Mouse (Mus musculus): Measurements from ENCODE around the gene Gpx2. TPM values are rescaled to one million over a fixed set of nuclear protein-coding genes. Genes with fewer than 3 reads are reported as not detected.

Gene Gpx2
- total RNA-seq, 1 experiment, result 7.0 TPM

DNA sequence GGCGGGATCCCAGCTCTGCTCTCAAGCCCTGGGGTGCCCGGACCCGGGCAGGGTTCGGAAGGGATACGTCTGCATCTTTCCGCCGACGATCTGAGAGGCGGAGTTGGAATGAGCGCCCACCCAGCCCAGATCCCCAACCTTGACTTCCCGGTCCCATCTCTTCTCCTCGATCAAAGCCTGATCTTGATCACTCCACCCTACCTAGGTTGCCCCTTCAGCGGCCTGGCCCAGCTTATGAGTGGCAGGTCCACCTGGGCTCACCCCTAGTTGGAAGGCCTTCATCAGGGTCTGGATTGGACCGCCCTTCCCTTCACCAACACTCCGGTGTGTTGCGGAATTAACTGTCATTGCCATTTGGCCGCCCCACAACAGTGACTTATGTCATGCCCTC lies 27.3 kb upstream of the Gpx2 start, which contains the start of gene Rab15:
Rab15 (minus strand) TSS at position 258 of the 391 bp plus-strand sequence.
- H3K27ac ChIP-seq (ENCODE audit: insufficient read depth, low read depth, low read length, poor library complexity, severe bottlenecking), result no peak within 1 kb of the TSS
- H3K9me3 ChIP-seq (ENCODE audit: control insufficient read depth, insufficient read depth, low read depth, low read length), result no peaks in the 10 kb centered on the region
- H3K9ac ChIP-seq (ENCODE audit: insufficient read depth, low read depth, low read length, poor library complexity, severe bottlenecking), result peak within 1 kb of the TSS; percentile 80
- peaks cover 3 to 17% of the 10 kb centered on the region in 2 experiments; a peak in 2 of 4 replicates for H3K4me1 ChIP-seq (ENCODE audit: control insufficient read depth in 2 of 2, insufficient read depth in 2 of 2, low read length in 2 of 2, poor library complexity in 1 of 2)
- no peak for DNase-seq (ENCODE audit: low read depth, low spot score)
- H3K36me3 ChIP-seq (ENCODE audit: control insufficient read depth, insufficient read depth, low read length, poor library complexity, severe bottlenecking), result no peaks in the 10 kb centered on the region
- TF ChIP-seq MAFK (IDR thresholded peaks at IDR 0.05; ENCODE audit: insufficient read depth, low read depth, low read length), result no peak
- no peak for TF ChIP-seq ZNF384 (IDR thresholded peaks at IDR 0.05; ENCODE audit: low read depth, low read length)
- TF ChIP-seq HCFC1 (IDR thresholded peaks at IDR 0.05; ENCODE audit: borderline replicate concordance, insufficient read depth, low read length), result no peak
- TF ChIP-seq ZC3H11A (IDR thresholded peaks at IDR 0.05; ENCODE audit: borderline replicate concordance, low read depth, low read length), result no peak
- TF ChIP-seq CHD2 (IDR thresholded peaks at IDR 0.05; ENCODE audit: low read depth, low read length), result no peak
- in situ Hi-C loops (cut with MboI; ENCODE audit: low sequenced_read_pairs in 2 of 2, unreplicated experiment in 2 of 2), result no loop called here
- H3K4me3 ChIP-seq (ENCODE audit: insufficient read depth in 1 of 2, low read depth in 1 of 2, low read length in 2 of 2, poor library complexity in 1 of 2, severe bottlenecking in 1 of 2), result peak within 1 kb of the TSS; percentile 66 to 92

- Histone ChIP-seq H3K4me3 (ENCODE audit: insufficient read depth in 1 of 2, low read depth in 1 of 2, low read length in 2 of 2, poor library complexity in 1 of 2, severe bottlenecking in 1 of 2) (peak overlapping the region; percentile 66 to 92), H3K9ac (ENCODE audit: insufficient read depth, low read depth, low read length, poor library complexity, severe bottlenecking) (peak overlapping the region; percentile 80), H3K36me3 (ENCODE audit: control insufficient read depth, insufficient read depth, low read length, poor library complexity, severe bottlenecking) (no peaks in the 10 kb centered on the region), H3K9me3 (ENCODE audit: control insufficient read depth, insufficient read depth, low read depth, low read length) (no peaks in the 10 kb centered on the region), H3K27ac (ENCODE audit: insufficient read depth, low read depth, low read length, poor library complexity, severe bottlenecking) (no peak overlapping the region), H3K4me1 (ENCODE audit: control insufficient read depth in 2 of 2, insufficient read depth in 2 of 2, low read length in 2 of 2, poor library complexity in 1 of 2) (peaks cover 3 to 17% of the 10 kb centered on the region in 2 experiments; a peak in 2 of 4 replicates)
- DNase-seq (ENCODE audit: low read depth, low spot score), result no peak
- TF ChIP-seq ZNF384 (IDR thresholded peaks at IDR 0.05; ENCODE audit: low read depth, low read length) (no peak), CHD2 (IDR thresholded peaks at IDR 0.05; ENCODE audit: low read depth, low read length) (no peak), MAFK (IDR thresholded peaks at IDR 0.05; ENCODE audit: insufficient read depth, low read depth, low read length) (no peak)
- in situ Hi-C loops (cut with MboI; ENCODE audit: low sequenced_read_pairs in 2 of 2, unreplicated experiment in 2 of 2), result no loop called here
Measured at GRCm38 (mm10) chr12:76822002-76822650, 26.8 kb upstream of the Gpx2 start.

DNA sequence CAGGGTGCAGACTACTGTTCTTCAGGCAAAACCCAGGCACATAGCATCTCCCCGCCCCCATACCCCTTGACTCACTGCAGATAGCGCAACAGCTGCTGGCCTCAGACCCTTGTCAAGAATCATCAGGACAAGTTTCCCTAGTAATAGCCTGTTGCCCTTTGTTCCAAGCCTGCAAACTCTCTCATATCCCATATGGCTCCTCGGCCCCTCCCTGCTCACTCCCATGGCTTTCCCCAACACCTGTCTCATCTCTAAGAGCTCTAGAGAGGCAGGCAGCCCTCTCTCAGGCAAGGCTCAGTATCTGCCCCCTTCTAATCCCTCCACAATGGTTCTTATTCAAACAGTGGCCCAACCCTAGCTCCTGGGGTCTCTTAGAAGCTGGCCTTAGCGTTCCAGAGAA lies 25.3 kb upstream of the Gpx2 start:
- Histone ChIP-seq H3K4me1 (ENCODE audit: control insufficient read depth in 2 of 2, insufficient read depth in 2 of 2, low read length in 2 of 2, poor library complexity in 1 of 2) (peaks cover 3 to 21% of the 10 kb centered on the region in 2 experiments; a peak in 2 of 4 replicates), H3K36me3 (ENCODE audit: control insufficient read depth, insufficient read depth, low read length, poor library complexity, severe bottlenecking) (no peaks in the 10 kb centered on the region), H3K9ac (ENCODE audit: insufficient read depth, low read depth, low read length, poor library complexity, severe bottlenecking) (no peak overlapping the region), H3K4me3 (ENCODE audit: insufficient read depth in 1 of 2, low read depth in 1 of 2, low read length in 2 of 2, poor library complexity in 1 of 2, severe bottlenecking in 1 of 2) (no peak overlapping the region), H3K9me3 (ENCODE audit: control insufficient read depth, insufficient read depth, low read depth, low read length) (no peaks in the 10 kb centered on the region), H3K27ac (ENCODE audit: insufficient read depth, low read depth, low read length, poor library complexity, severe bottlenecking) (no peak overlapping the region)
- TF ChIP-seq MAFK (IDR thresholded peaks at IDR 0.05; ENCODE audit: insufficient read depth, low read depth, low read length), result no peak
- TF ChIP-seq ZNF384 (IDR thresholded peaks at IDR 0.05; ENCODE audit: low read depth, low read length), result no peak
- no peak for TF ChIP-seq ZC3H11A (IDR thresholded peaks at IDR 0.05; ENCODE audit: borderline replicate concordance, low read depth, low read length)
- no peak for TF ChIP-seq CHD2 (IDR thresholded peaks at IDR 0.05; ENCODE audit: low read depth, low read length)
- TF ChIP-seq HCFC1 (IDR thresholded peaks at IDR 0.05; ENCODE audit: borderline replicate concordance, insufficient read depth, low read length), result no peak
- DNase-seq (ENCODE audit: low read depth, low spot score), result no peak
- in situ Hi-C loops (cut with MboI; ENCODE audit: low sequenced_read_pairs in 2 of 2, unreplicated experiment in 2 of 2), result no loop called here

DNA sequence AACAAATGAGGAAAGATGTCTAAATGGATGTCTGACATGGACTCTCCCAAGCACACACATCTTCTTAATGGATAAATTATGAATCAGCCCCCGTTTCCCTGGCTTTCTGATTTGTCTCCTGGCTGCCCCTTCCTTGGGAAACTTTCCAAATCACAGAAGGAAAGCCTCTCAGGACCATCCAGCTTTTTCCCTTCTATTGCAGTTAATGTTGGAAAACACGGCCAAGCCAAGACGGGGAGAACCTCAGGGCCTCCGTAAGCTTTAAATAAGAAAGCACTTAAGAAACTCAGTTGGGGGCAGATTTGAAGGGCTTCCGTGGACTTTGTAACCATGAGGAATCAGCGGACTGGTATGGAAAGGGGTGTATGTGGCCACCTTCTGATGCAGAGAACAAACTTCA lies 24.5 kb upstream of the Gpx2 start:
- TF ChIP-seq ZC3H11A (IDR thresholded peaks at IDR 0.05; ENCODE audit: borderline replicate concordance, low read depth, low read length), result no peak
- no peak for TF ChIP-seq MAFK (IDR thresholded peaks at IDR 0.05; ENCODE audit: insufficient read depth, low read depth, low read length)
- no peak for TF ChIP-seq HCFC1 (IDR thresholded peaks at IDR 0.05; ENCODE audit: borderline replicate concordance, insufficient read depth, low read length)
- no peak for TF ChIP-seq ZNF384 (IDR thresholded peaks at IDR 0.05; ENCODE audit: low read depth, low read length)
- no peak for TF ChIP-seq CHD2 (IDR thresholded peaks at IDR 0.05; ENCODE audit: low read depth, low read length)
- H3K9me3 ChIP-seq (ENCODE audit: control insufficient read depth, insufficient read depth, low read depth, low read length), result no peaks in the 10 kb centered on the region
- no peaks in the 10 kb centered on the region for H3K36me3 ChIP-seq (ENCODE audit: control insufficient read depth, insufficient read depth, low read length, poor library complexity, severe bottlenecking)
- DNase-seq (ENCODE audit: low read depth, low spot score), result no peak
- peaks cover 3 to 21% of the 10 kb centered on the region in 2 experiments; a peak in 2 of 4 replicates for H3K4me1 ChIP-seq (ENCODE audit: control insufficient read depth in 2 of 2, insufficient read depth in 2 of 2, low read length in 2 of 2, poor library complexity in 1 of 2)
- in situ Hi-C loops (cut with MboI; ENCODE audit: low sequenced_read_pairs in 2 of 2, unreplicated experiment in 2 of 2), result no loop called here
- no peak overlapping the region for H3K4me3 ChIP-seq (ENCODE audit: insufficient read depth in 1 of 2, low read depth in 1 of 2, low read length in 2 of 2, poor library complexity in 1 of 2, severe bottlenecking in 1 of 2)
- no peak overlapping the region for H3K9ac ChIP-seq (ENCODE audit: insufficient read depth, low read depth, low read length, poor library complexity, severe bottlenecking)
- H3K27ac ChIP-seq (ENCODE audit: insufficient read depth, low read depth, low read length, poor library complexity, severe bottlenecking), result no peak overlapping the region
